Mouse (Mus musculus): ENCODE data around the gene Tomm70a. TPM values are rescaled to one million over a fixed set of nuclear protein-coding genes. Genes with fewer than 3 reads are reported as not detected.
"Not testable (repeated sequence)": the region's sequence is repeated elsewhere in the genome, so short reads cannot be mapped to it uniquely, and the experiment has no call there.

Gene Tomm70a
- polyA plus RNA-seq, 1 experiment from 2014 or later = 41.5 TPM

- Histone ChIP-seq H3K9me3 (replicated peaks; ENCODE audit: low read length) (no peaks in the 10 kb centered on the region), H3K27ac (no peak overlapping the region), H3K4me1 (replicated peaks; ENCODE audit: insufficient read depth, low read length) (no peaks in the 10 kb centered on the region), H3K27me3 (ENCODE audit: insufficient read depth, low read length) (no peaks in the 10 kb centered on the region), H3K9ac (ENCODE audit: low read depth, low read length) (0 out of 2 replicates have a peak overlapping the region, but pooled peaks have one; percentile 2), H3K4me3 (replicated peaks; ENCODE audit: low read depth, low read length) (no peak overlapping the region), H3K36me3 (ENCODE audit: insufficient read depth, low read length) (peaks cover 11% of the 10 kb centered on the region), H3K4me2 (ENCODE audit: low read length) (no peak overlapping the region)
- DNase-seq (ENCODE audit: low spot score) = no peak
- TF ChIP-seq CTCF (IDR thresholded peaks at IDR 0.05; ENCODE audit: low read depth) = no peak
- ATAC-seq (replicated peaks; ENCODE audit: low FRiP score, low read depth) = no peak
- 77% methylated on average over 4 of the region's 4 CpGs for WGBS
Measured at GRCm38 (mm10) chr16:57168236-57168635, 46.7 kb downstream of the Tomm70a start.

- no peaks in the 10 kb centered on the region for H3K4me1 ChIP-seq (replicated peaks; ENCODE audit: insufficient read depth, low read length)
- no peak overlapping the region for H3K4me2 ChIP-seq (ENCODE audit: low read length)
- no peaks in the 10 kb centered on the region for H3K27me3 ChIP-seq (ENCODE audit: insufficient read depth, low read length)
- DNase-seq (ENCODE audit: low spot score) (no peak), ATAC-seq (replicated peaks; ENCODE audit: low FRiP score, low read depth) (no peak)
- H3K9me3 ChIP-seq (replicated peaks; ENCODE audit: low read length) = no peaks in the 10 kb centered on the region
- H3K36me3 ChIP-seq (ENCODE audit: insufficient read depth, low read length) = peaks cover 20% of the 10 kb centered on the region
- TF ChIP-seq CTCF (IDR thresholded peaks at IDR 0.05; ENCODE audit: low read depth) = no peak
- no peak overlapping the region for H3K9ac ChIP-seq (ENCODE audit: low read depth, low read length)
- no peak overlapping the region for H3K4me3 ChIP-seq (replicated peaks; ENCODE audit: low read depth, low read length)
- H3K27ac ChIP-seq = no peak overlapping the region
- 85% methylated on average over 8 of the region's 8 CpGs for WGBS
Measured at GRCm38 (mm10) chr16:57171161-57171560, 49.7 kb downstream of the Tomm70a start.

DNA sequence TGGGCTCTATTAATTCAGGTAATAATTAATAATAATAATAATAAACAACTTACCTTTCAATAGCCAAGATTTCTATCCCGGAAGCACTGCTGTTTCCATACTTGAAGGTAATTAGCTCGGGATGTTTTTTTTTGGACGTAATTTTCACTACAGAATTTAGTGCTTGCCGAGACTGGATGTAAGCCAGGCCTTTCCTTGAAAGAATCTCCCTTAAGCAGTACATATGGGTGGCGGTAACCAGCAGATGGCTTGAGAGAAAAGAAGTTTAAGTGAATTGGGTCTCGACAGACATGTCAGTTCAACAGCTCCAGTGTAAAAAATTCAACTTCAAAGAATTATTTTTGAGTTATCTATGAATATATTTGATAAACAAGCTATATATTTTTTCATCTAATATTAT is 50.1 kb downstream of the Tomm70a start:
- WGBS = 82% methylated on average over 6 of the region's 6 CpGs
- ATAC-seq (replicated peaks; ENCODE audit: low FRiP score, low read depth) (no peak), DNase-seq (ENCODE audit: low spot score) (no peak)
- Histone ChIP-seq H3K36me3 (ENCODE audit: insufficient read depth, low read length) (peaks cover 22% of the 10 kb centered on the region), H3K4me3 (replicated peaks; ENCODE audit: low read depth, low read length) (no peak overlapping the region), H3K9ac (ENCODE audit: low read depth, low read length) (no peak overlapping the region), H3K27me3 (ENCODE audit: insufficient read depth, low read length) (no peaks in the 10 kb centered on the region), H3K4me2 (ENCODE audit: low read length) (no peak overlapping the region), H3K27ac (no peak overlapping the region), H3K4me1 (replicated peaks; ENCODE audit: insufficient read depth, low read length) (no peaks in the 10 kb centered on the region), H3K9me3 (replicated peaks; ENCODE audit: low read length) (no peaks in the 10 kb centered on the region)
- TF ChIP-seq CTCF (IDR thresholded peaks at IDR 0.05; ENCODE audit: low read depth) = no peak

DNA sequence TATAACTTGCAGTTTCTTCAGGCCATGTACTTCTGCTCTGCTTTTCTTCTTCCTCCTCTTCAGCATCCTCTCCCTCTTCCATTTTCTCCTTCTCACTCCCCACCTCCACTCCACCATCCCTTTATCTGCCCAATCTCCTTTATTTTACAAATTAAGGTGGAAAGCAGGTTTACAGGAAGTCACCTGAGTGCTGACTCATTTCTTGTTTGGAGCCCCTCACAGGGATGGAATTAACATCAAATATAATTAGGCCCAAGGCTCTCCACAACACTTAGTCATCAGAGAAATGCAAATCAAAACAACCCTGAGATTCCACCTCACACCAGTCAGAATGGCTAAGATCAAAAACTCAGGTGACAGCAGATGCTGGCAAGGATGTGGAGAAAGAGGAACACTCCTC is 53.0 kb downstream of the Tomm70a start:
- not testable (repeated sequence) for H3K4me1 ChIP-seq (replicated peaks; ENCODE audit: insufficient read depth, low read length); H3K4me3 ChIP-seq (replicated peaks; ENCODE audit: low read depth, low read length); H3K27me3 ChIP-seq (ENCODE audit: insufficient read depth, low read length); DNase-seq (ENCODE audit: low spot score); H3K27ac ChIP-seq; ATAC-seq (replicated peaks; ENCODE audit: low FRiP score, low read depth); H3K9ac ChIP-seq (ENCODE audit: low read depth, low read length); H3K4me2 ChIP-seq (ENCODE audit: low read length); H3K9me3 ChIP-seq (replicated peaks; ENCODE audit: low read length)
- peaks cover 22% of the 10 kb centered on the region for H3K36me3 ChIP-seq (ENCODE audit: insufficient read depth, low read length)

DNA sequence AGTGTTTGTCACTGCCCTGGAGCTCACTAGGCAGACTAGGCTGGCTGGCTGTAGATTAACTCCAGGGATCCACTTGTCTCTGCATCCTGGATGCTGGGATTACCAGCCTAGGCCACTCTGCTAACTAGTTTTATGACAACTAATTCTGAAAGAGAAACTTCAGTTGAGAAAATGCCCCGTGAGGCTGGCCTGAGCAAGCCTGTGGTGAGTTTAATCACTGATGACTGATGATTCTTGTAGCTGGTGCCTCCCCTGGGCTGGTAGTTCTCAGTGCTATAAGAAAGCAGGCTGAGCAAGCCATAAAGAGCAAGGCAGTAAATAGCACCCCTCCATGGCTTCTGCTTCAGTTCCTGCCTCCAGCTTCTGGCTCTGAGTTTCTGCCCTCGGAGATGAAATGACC is 54.2 kb downstream of the Tomm70a start:
- TF ChIP-seq CTCF (IDR thresholded peaks at IDR 0.05; ENCODE audit: low read depth) = no peak
- no peak overlapping the region for H3K9ac ChIP-seq (ENCODE audit: low read depth, low read length)
- no peak for ATAC-seq (replicated peaks; ENCODE audit: low FRiP score, low read depth)
- DNase-seq (ENCODE audit: low spot score) = no peak
- H3K9me3 ChIP-seq (replicated peaks; ENCODE audit: low read length) = no peaks in the 10 kb centered on the region
- H3K36me3 ChIP-seq (ENCODE audit: insufficient read depth, low read length) = peaks cover 22% of the 10 kb centered on the region
- no peaks in the 10 kb centered on the region for H3K4me1 ChIP-seq (replicated peaks; ENCODE audit: insufficient read depth, low read length)
- WGBS = 77% methylated on average over 2 of the region's 2 CpGs
- H3K27ac ChIP-seq = no peak overlapping the region
- H3K4me2 ChIP-seq (ENCODE audit: low read length) = no peak overlapping the region
- no peaks in the 10 kb centered on the region for H3K27me3 ChIP-seq (ENCODE audit: insufficient read depth, low read length)
- H3K4me3 ChIP-seq (replicated peaks; ENCODE audit: low read depth, low read length) = no peak overlapping the region

DNA sequence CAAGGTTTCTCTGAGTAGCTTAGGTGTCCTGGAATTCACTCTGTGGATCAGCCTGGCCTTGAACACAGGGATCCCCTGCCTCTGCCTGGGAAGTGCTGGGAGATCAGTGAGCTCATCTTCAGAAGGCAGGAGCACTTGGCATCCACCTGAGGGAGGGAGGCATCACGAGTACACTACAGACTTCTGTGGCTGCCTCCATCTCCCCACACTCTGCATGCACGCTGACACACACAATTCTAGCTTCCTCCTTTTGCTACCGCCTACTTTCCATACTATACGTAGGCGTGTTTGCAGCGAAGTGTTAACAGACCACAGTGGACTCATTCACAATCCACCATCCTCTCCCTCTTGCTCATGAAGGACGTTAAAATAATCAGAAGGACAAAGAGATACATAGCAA is 54.8 kb downstream of the Tomm70a start:
- 92% methylated on average over 7 of the region's 7 CpGs for WGBS

DNA sequence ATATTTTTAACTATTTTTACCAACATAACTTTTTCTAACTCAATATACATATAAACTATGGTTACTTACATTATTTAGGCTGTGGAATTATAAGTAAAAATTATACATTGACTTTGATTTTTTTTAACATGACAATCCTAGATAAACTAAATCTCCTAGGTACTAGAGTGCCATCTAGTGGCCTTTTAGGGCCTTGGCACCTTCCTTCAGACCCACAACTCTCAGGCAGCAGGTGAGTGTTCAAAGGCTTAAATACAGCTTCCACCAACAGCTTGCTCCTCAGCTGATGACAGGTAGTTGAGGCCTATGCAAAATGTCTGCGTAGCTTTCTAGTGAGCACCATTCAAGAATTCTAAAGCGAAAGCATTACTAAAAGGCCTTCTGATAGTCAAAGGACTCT is 55.8 kb downstream of the Tomm70a start:
- H3K27ac ChIP-seq = no peak overlapping the region
- no peaks in the 10 kb centered on the region for H3K9me3 ChIP-seq (replicated peaks; ENCODE audit: low read length)
- H3K36me3 ChIP-seq (ENCODE audit: insufficient read depth, low read length) = peaks cover 25% of the 10 kb centered on the region
- H3K4me1 ChIP-seq (replicated peaks; ENCODE audit: insufficient read depth, low read length) = no peaks in the 10 kb centered on the region
- no peaks in the 10 kb centered on the region for H3K27me3 ChIP-seq (ENCODE audit: insufficient read depth, low read length)
- peak; percentile 80 for TF ChIP-seq CTCF (IDR thresholded peaks at IDR 0.05; ENCODE audit: low read depth)
- no peak overlapping the region for H3K9ac ChIP-seq (ENCODE audit: low read depth, low read length)
- 71% methylated on average over 2 of the region's 2 CpGs for WGBS
- peak; percentile 77 for DNase-seq (ENCODE audit: low spot score)
- no peak for ATAC-seq (replicated peaks; ENCODE audit: low FRiP score, low read depth)
- no peak overlapping the region for H3K4me3 ChIP-seq (replicated peaks; ENCODE audit: low read depth, low read length)
- no peak overlapping the region for H3K4me2 ChIP-seq (ENCODE audit: low read length)

More for the DNA sequence above, 54.8 kb downstream of the Tomm70a start:
- no peaks in the 10 kb centered on the region for H3K27me3 ChIP-seq (ENCODE audit: insufficient read depth, low read length)
- ATAC-seq (replicated peaks; ENCODE audit: low FRiP score, low read depth) = no peak
- H3K27ac ChIP-seq = no peak overlapping the region
- no peaks in the 10 kb centered on the region for H3K4me1 ChIP-seq (replicated peaks; ENCODE audit: insufficient read depth, low read length)
- H3K4me3 ChIP-seq (replicated peaks; ENCODE audit: low read depth, low read length) = no peak overlapping the region
- no peak overlapping the region for H3K4me2 ChIP-seq (ENCODE audit: low read length)
- H3K9me3 ChIP-seq (replicated peaks; ENCODE audit: low read length) = no peaks in the 10 kb centered on the region
- H3K9ac ChIP-seq (ENCODE audit: low read depth, low read length) = no peak overlapping the region
- no peak for DNase-seq (ENCODE audit: low spot score)
- H3K36me3 ChIP-seq (ENCODE audit: insufficient read depth, low read length) = peaks cover 21% of the 10 kb centered on the region
- no peak for TF ChIP-seq CTCF (IDR thresholded peaks at IDR 0.05; ENCODE audit: low read depth)
